Mouse (Mus musculus): ENCODE measurements at regions not wholly inside any gene's neighbourhood (a gene's known extent, or its start where the extent isn't known, plus 50 kb on each side); places are given as distances from the start of the nearest gene placed in this dataset.

- TF ChIP-seq CTCF (IDR thresholded peaks at IDR 0.05; ENCODE audit: borderline replicate concordance, extremely low read depth, insufficient read depth, insufficient read length) (no peak), POLR2A (IDR thresholded peaks at IDR 0.05; ENCODE audit: borderline replicate concordance, extremely low read depth, insufficient read depth, insufficient read length, poor library complexity, severe bottlenecking) (no peak)
These were observed 102.0 kb downstream of the Otud1 start for GRCm38 (mm10) chr2:19759577-19759976.

All from brain, embryonic 14.5 days (tissue).